ENCODE assay signal across 8 mouse cellular contexts in genomic region chr17:5886943-5887800, GRCm38 (mm10). TPM values are rescaled to one million over a fixed set of nuclear protein-coding genes. Genes with fewer than 3 reads are reported as not detected.
DNase-seq lines count a peak whose midpoint lies in the region; ATAC-seq lines count a peak whose summit lies in the region.

No protein-coding gene starts in this region.

- peaks cover 24% of the 10 kb centered on the region for H3K4me1 ChIP-seq in hindbrain, embryonic 13.5 days (replicated peaks)
- 0 out of 2 replicates have a peak, but pooled peaks cover 2% of the 10 kb centered on the region for H3K4me1 ChIP-seq in hindbrain, embryonic 11.5 days (replicated peaks; ENCODE audit: control insufficient read depth, insufficient read depth, low read length)
- H3K4me1 ChIP-seq in midbrain, embryonic 13.5 days (replicated peaks), result peaks cover 9% of the 10 kb centered on the region; the same call in 1 of the 2 replicates

- no peak overlapping the region for H3K4me3 ChIP-seq in hindbrain, embryonic 13.5 days
- no peak overlapping the region for H3K4me3 ChIP-seq in hindbrain, embryonic 11.5 days (ENCODE audit: low read depth, low read length)
- H3K4me3 ChIP-seq in midbrain, embryonic 13.5 days (replicated peaks), result no peak overlapping the region

- peak overlapping the region; percentile 24; the same call in 1 of the 2 replicates for H3K9ac ChIP-seq in hindbrain, embryonic 13.5 days
- no peak overlapping the region for H3K9ac ChIP-seq in hindbrain, embryonic 11.5 days (ENCODE audit: low read depth, low read length)
- H3K9ac ChIP-seq in midbrain, embryonic 13.5 days (replicated peaks), result no peak overlapping the region

- H3K27me3 ChIP-seq in hindbrain, embryonic 13.5 days, result no peaks in the 10 kb centered on the region
- no peaks in the 10 kb centered on the region for H3K27me3 ChIP-seq in hindbrain, embryonic 11.5 days (ENCODE audit: control insufficient read depth, insufficient read depth, low read length)
- no peaks in the 10 kb centered on the region for H3K27me3 ChIP-seq in midbrain, embryonic 13.5 days

- ATAC-seq in hindbrain, embryonic 13.5 days (ENCODE audit: low FRiP score), result 0 out of 2 replicates have a peak, but pooled peaks have one; percentile 43
- ATAC-seq in hindbrain, embryonic 11.5 days (ENCODE audit: low FRiP score), result no peak
- peak; percentile 18 to 33; a peak in 1 of 4 replicates for ATAC-seq in hematopoietic stem cell, adult 5-6 weeks (replicated peaks in 1 of 2; ENCODE audit: insufficient read depth in 1 of 2, low FRiP score in 2 of 2, low TSS enrichment in 1 of 2, low read depth in 1 of 2, poor library complexity in 2 of 2, severe bottlenecking in 2 of 2)
- ATAC-seq in midbrain, embryonic 13.5 days, result peak; percentile 43; the same call in 1 of the 2 replicates

- peaks cover 3% of the 10 kb centered on the region; the same call in 1 of the 2 replicates for H3K36me3 ChIP-seq in hindbrain, embryonic 13.5 days
- no peaks in the 10 kb centered on the region for H3K36me3 ChIP-seq in hindbrain, embryonic 11.5 days (ENCODE audit: control insufficient read depth, insufficient read depth, low read length)
- H3K36me3 ChIP-seq in midbrain, embryonic 13.5 days, result no peaks in the 10 kb centered on the region

- H3K4me2 ChIP-seq in hindbrain, embryonic 13.5 days, result no peak overlapping the region
- no peak overlapping the region for H3K4me2 ChIP-seq in hindbrain, embryonic 11.5 days (replicated peaks; ENCODE audit: low read depth, low read length)
- H3K4me2 ChIP-seq in midbrain, embryonic 13.5 days (replicated peaks), result no peak overlapping the region

- DNase-seq in hindbrain, embryonic 11.5 days (ENCODE audit: low spot score), result no peak
- DNase-seq in A20 (ENCODE audit: low read depth, low spot score), result peak; percentile 51
- peak; percentile 42 for DNase-seq in Muller cell, postnatal 12 days (ENCODE audit: inconsistent ontology term)
- DNase-seq in testis, postnatal 10 days (ENCODE audit: low spot score), result no peak
- no peak for DNase-seq in lung, postnatal 10 days

- H3K9me3 ChIP-seq in hindbrain, embryonic 13.5 days, result no peaks in the 10 kb centered on the region
- H3K9me3 ChIP-seq in hindbrain, embryonic 11.5 days (ENCODE audit: control insufficient read depth, low read length), result no peaks in the 10 kb centered on the region
- H3K9me3 ChIP-seq in midbrain, embryonic 13.5 days, result no peaks in the 10 kb centered on the region

- H3K27ac ChIP-seq in hindbrain, embryonic 13.5 days, result no peak overlapping the region
- no peak overlapping the region for H3K27ac ChIP-seq in hindbrain, embryonic 11.5 days (ENCODE audit: low read depth, low read length)
- no peak overlapping the region for H3K27ac ChIP-seq in midbrain, embryonic 13.5 days

- WGBS in hindbrain, embryonic 13.5 days, result 78% methylated on average over 20 of the region's 20 CpGs
- 85% methylated on average over 20 of the region's 20 CpGs for WGBS in hindbrain, embryonic 11.5 days
- 72% methylated on average over 20 of the region's 20 CpGs for WGBS in midbrain, embryonic 13.5 days

RNA-seq across cellular contexts. Expression of gene Snx9, which starts 46.0 kb away (rescaled TPM):
- polyA plus RNA-seq in hindbrain, embryonic 13.5 days (2015; fragmentation: Nextera tagmentation; extraction: Ambion mirVana), result 7.5 and 8.4 TPM in 2 replicates
- polyA plus RNA-seq in hindbrain, embryonic 11.5 days (2014; fragmentation: Nextera tagmentation; extraction: Ambion mirVana), result 20.7 and 22.5 TPM in 2 replicates
- 28.5 and 28.8 TPM in 2 replicates for total RNA-seq in hematopoietic stem cell, adult 5-6 weeks (2017)
- polyA plus RNA-seq in midbrain, embryonic 13.5 days (2015; fragmentation: Nextera tagmentation; extraction: Ambion mirVana), result 6.6 and 7.4 TPM in 2 replicates

RNA-seq across cellular contexts. Expression of gene Synj2, which starts 53.9 kb away (rescaled TPM):
- polyA plus RNA-seq in hindbrain, embryonic 13.5 days (2015; fragmentation: Nextera tagmentation; extraction: Ambion mirVana), result 0.74 and 1.1 TPM in 2 replicates
- polyA plus RNA-seq in hindbrain, embryonic 11.5 days (2014; fragmentation: Nextera tagmentation; extraction: Ambion mirVana), result 1.3 and 1.8 TPM in 2 replicates
- total RNA-seq in hematopoietic stem cell, adult 5-6 weeks (2017), result 8.1 and 17.9 TPM in 2 replicates
- polyA plus RNA-seq in midbrain, embryonic 13.5 days (2015; fragmentation: Nextera tagmentation; extraction: Ambion mirVana), result 0.28 and 0.36 TPM in 2 replicates

Comparison
In these comparisons a context has a peak if more than half of its experiments do, and no peak if none do; other contexts are left out.
1. DNase-seq: peak in A20 (single experiment) and Muller cell, postnatal 12 days (single experiment); none in hindbrain, embryonic 11.5 days (single experiment), testis, postnatal 10 days (single experiment) and lung, postnatal 10 days (single experiment).